ENCODE assay signal across 8 mouse cellular contexts in genomic region chr4:4729427-4729826, GRCm38 (mm10).
DNase-seq lines count a peak whose midpoint lies in the region; ATAC-seq and TF ChIP-seq lines count a peak whose summit lies in the region.

No protein-coding gene starts in this region.

- H3K27me3 ChIP-seq in forebrain, postnatal 0 days (ENCODE audit: insufficient read depth, low read length): no peaks in the 10 kb centered on the region

- no peaks in the 10 kb centered on the region for H3K4me1 ChIP-seq in forebrain, postnatal 0 days (ENCODE audit: insufficient read depth)

- no peak overlapping the region for H3K4me2 ChIP-seq in forebrain, postnatal 0 days (ENCODE audit: low read depth)

- ATAC-seq in CD4-positive, CD25-positive, alpha-beta regulatory T cell, adult 4 months: no peak
- peak; percentile 42; the same call in 1 of the 2 replicates for ATAC-seq in forebrain, postnatal 0 days
- no peak for ATAC-seq in megakaryocyte, adult 5-6 weeks (ENCODE audit: poor library complexity, severe bottlenecking)

- DNase-seq in CD4-positive, CD25-positive, alpha-beta regulatory T cell, adult 2 months (ENCODE audit: low read depth, low spot score): peak; percentile 27
- peak; percentile 8 for DNase-seq in layer of hippocampus, adult 11-12 months (ENCODE audit: low spot score)
- DNase-seq in layer of hippocampus, adult 9-11 months: no peak
- peak; percentile 59 for DNase-seq in ES-CJ7 (ENCODE audit: low read depth, low spot score)
- peak; percentile 16 for DNase-seq in forebrain, postnatal 0 days
- no peak for DNase-seq in thymus, postnatal 25 days

- H3K4me3 ChIP-seq in forebrain, postnatal 0 days (ENCODE audit: low read depth, low read length): no peak overlapping the region

- WGBS in forebrain, postnatal 0 days: 67% methylated on average over 3 of the region's 3 CpGs

- no peak overlapping the region for H3K9ac ChIP-seq in forebrain, postnatal 0 days

- H3K9me3 ChIP-seq in forebrain, postnatal 0 days (ENCODE audit: low read length): no peaks in the 10 kb centered on the region

- H3K36me3 ChIP-seq in forebrain, postnatal 0 days (ENCODE audit: insufficient read depth): no peaks in the 10 kb centered on the region

- H3K27ac ChIP-seq in forebrain, postnatal 0 days (ENCODE audit: low read depth, low read length): no peak overlapping the region

- peak; percentile 54 for TF ChIP-seq CTCF in forebrain, postnatal 0 days (IDR thresholded peaks at IDR 0.05; ENCODE audit: low read depth)

Comparison
In these comparisons a context has a peak if more than half of its experiments do, and no peak if none do; other contexts are left out.
1. DNase-seq: peak in CD4-positive, CD25-positive, alpha-beta regulatory T cell, adult 2 months (single experiment), layer of hippocampus, adult 11-12 months (single experiment), ES-CJ7 (single experiment) and forebrain, postnatal 0 days (single experiment); none in layer of hippocampus, adult 9-11 months (single experiment) and thymus, postnatal 25 days (single experiment).